Mouse (Mus musculus) E14TG2a.4 (cell line): ENCODE measurements around the gene Tmem214.

Source experiments
- CTCF ChIP-seq: conservative IDR thresholded peaks from 2 replicates; pipeline ENCODE4 v1.5.1; 2014; ENCODE audit warnings: low read length
- NANOG ChIP-seq: IDR thresholded peaks from 2 replicates; pipeline ENCODE4 v1.6.1; 2014; ENCODE audit warnings: borderline replicate concordance, low read length, mixed read lengths
- POU5F1 ChIP-seq: IDR thresholded peaks from 2 replicates; pipeline ENCODE4 v1.6.1; 2014; ENCODE audit warnings: low read length, borderline replicate concordance

DNA sequence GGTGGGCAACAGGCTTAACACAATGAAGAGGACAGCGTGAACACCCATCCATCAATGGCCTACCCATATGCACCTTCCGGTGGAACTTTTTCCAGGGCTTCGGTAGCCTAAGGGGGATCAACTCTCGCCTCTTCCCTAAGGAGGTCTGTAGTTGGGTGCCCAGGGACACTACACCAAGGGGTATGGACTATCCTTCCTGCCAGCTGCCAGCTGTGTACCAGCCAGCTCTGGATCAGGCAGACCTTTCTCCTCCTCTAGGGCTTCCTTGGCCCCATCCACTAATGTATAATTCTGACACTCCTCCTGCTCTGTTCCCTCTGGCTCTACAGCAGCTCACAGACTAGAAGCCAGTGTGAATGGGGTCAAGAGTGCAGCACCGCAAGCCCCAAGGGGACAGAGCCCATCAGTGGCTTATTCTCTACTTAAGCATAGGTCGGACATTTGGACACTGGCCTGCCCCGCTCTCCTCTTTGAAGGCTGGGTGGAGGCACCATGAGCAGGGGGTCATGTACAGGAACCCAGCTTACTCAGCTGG is 46.4 kb downstream of the Tmem214 start:
- TF ChIP-seq POU5F1, result no peak
- TF ChIP-seq CTCF, result no peak
- TF ChIP-seq NANOG, result no peak
